Mouse (Mus musculus) kidney, postnatal 0 days (tissue): Measurements from ENCODE around the gene Cox5b. TPM values are rescaled to one million over a fixed set of nuclear protein-coding genes. Genes with fewer than 3 reads are reported as not detected.

ENCODE experiments used
- ATAC-seq: fragments of 200-750 bp; cut with Nextera tagmentation; replicated peaks from 2 replicates; pipeline ENCODE4 v1.8.0; 2017; ENCODE audit warnings: low read depth, moderate number of reproducible peaks, moderate TSS enrichment, moderate library complexity; ENCODE audit not compliant: low FRiP score
- DNase-seq: peaks from one replicate; pipeline ENCODE4 v3.0.0-alpha.2; 2016; ENCODE audit warnings: low spot score
- H3K27ac ChIP-seq: fragments of 300-500 bp; sonication (generic); 2 replicates; pipeline ENCODE4 v1.5.1; 2014; ENCODE audit warnings: mild to moderate bottlenecking
- H3K27me3 ChIP-seq: fragments of 300-500 bp; sonication (generic); 2 replicates; pipeline ENCODE4 v1.6.1; 2014; ENCODE audit warnings: low read length, mixed read lengths; ENCODE audit not compliant: insufficient read depth
- H3K36me3 ChIP-seq: fragments of 300-500 bp; sonication (generic); 2 replicates; pipeline ENCODE4 v1.6.1; 2014; ENCODE audit warnings: low read length, mixed read lengths; ENCODE audit not compliant: insufficient read depth
- H3K4me1 ChIP-seq: fragments of 300-500 bp; sonication (generic); replicated peaks from 2 replicates; pipeline ENCODE4 v1.6.1; 2014; ENCODE audit warnings: antibody characterized with exemption, low read length, mixed read lengths; ENCODE audit not compliant: insufficient read depth
- H3K4me2 ChIP-seq: fragments of 300-500 bp; sonication (generic); 2 replicates; pipeline ENCODE4 v1.6.1; 2014; ENCODE audit warnings: mild to moderate bottlenecking, low read length, moderate library complexity, mixed read lengths
- H3K4me3 ChIP-seq: fragments of 300-500 bp; sonication (generic); replicated peaks from 2 replicates; pipeline ENCODE4 v1.5.1; 2014; ENCODE audit warnings: low read depth, low read length
- H3K9ac ChIP-seq: fragments of 300-500 bp; sonication (generic); 2 replicates; pipeline ENCODE4 v1.6.1; 2014; ENCODE audit warnings: low read depth, low read length
- H3K9me3 ChIP-seq: fragments of 300-500 bp; sonication (generic); replicated peaks from 2 replicates; pipeline ENCODE4 v1.6.1; 2016; ENCODE audit warnings: low read length, inconsistent platforms, mixed read lengths
- CTCF ChIP-seq: IDR thresholded peaks from 2 replicates; pipeline ENCODE4 v1.5.1; 2016; ENCODE audit warnings: antibody characterized with exemption, low read depth, mild to moderate bottlenecking, moderate library complexity
- WGBS: fragments of 180-500 bp; shearing (Covaris S2); extraction: QIAGEN DNeasy Blood & Tissue Kit; methylation state at CpG from one replicate; pipeline ENCODE4 v1.1.7; 2014; 5-methylcytosine and 5-hydroxymethylcytosine counted together
- polyA plus RNA-seq: library from polyadenylated mRNA; unstranded; fragments of >200 nt; fragmentation: Nextera tagmentation; extraction: Ambion mirVana; gene quantifications from 2 replicates; pipeline ENCODE4 v1.2.1, GENCODE M21; 2015

Gene Cox5b
- polyA plus RNA-seq, 1 experiment from 2014 or later, result 1,147 TPM

GRCm38 (mm10) chr1:36670256-36670655, 21.0 kb upstream of the Cox5b start:
- ATAC-seq (no peak), DNase-seq (peak; percentile 47)
- no peak overlapping the region for H3K4me2 ChIP-seq
- no peaks in the 10 kb centered on the region for H3K9me3 ChIP-seq
- H3K27ac ChIP-seq, result no peak overlapping the region
- H3K9ac ChIP-seq, result no peak overlapping the region
- no peak for TF ChIP-seq CTCF
- 42% methylated on average over 4 of the region's 4 CpGs for WGBS
- H3K36me3 ChIP-seq, result no peaks in the 10 kb centered on the region
- no peak overlapping the region for H3K4me3 ChIP-seq
- no peaks in the 10 kb centered on the region for H3K27me3 ChIP-seq
- peaks cover 9% of the 10 kb centered on the region; the same call in 1 of the 2 replicates for H3K4me1 ChIP-seq

- no peak for TF ChIP-seq CTCF
- 92% methylated on average over 10 of the region's 10 CpGs for WGBS
- no peak for ATAC-seq
- Histone ChIP-seq H3K27me3 (no peaks in the 10 kb centered on the region), H3K4me2 (no peak overlapping the region), H3K4me3 (no peak overlapping the region), H3K36me3 (no peaks in the 10 kb centered on the region), H3K9me3 (no peaks in the 10 kb centered on the region), H3K4me1 (no peaks in the 10 kb centered on the region), H3K27ac (no peak overlapping the region), H3K9ac (no peak overlapping the region)
- no peak for DNase-seq
Observed at GRCm38 (mm10) chr1:36671260-36671659, 20.0 kb upstream of the Cox5b start.

GRCm38 (mm10) chr1:36672648-36673350, 18.4 kb upstream of the Cox5b start:
- no peak overlapping the region for H3K4me2 ChIP-seq
- H3K27me3 ChIP-seq, result no peaks in the 10 kb centered on the region
- no peaks in the 10 kb centered on the region for H3K9me3 ChIP-seq
- no peaks in the 10 kb centered on the region for H3K4me1 ChIP-seq
- H3K27ac ChIP-seq, result no peak overlapping the region
- no peaks in the 10 kb centered on the region for H3K36me3 ChIP-seq
- ATAC-seq (0 out of 2 replicates have a peak, but pooled peaks have one; percentile 36), DNase-seq (peak; percentile 68)
- TF ChIP-seq CTCF, result no peak
- H3K4me3 ChIP-seq, result no peak overlapping the region
- WGBS, result 49% methylated on average over 16 of the region's 16 CpGs
- no peak overlapping the region for H3K9ac ChIP-seq

- Histone ChIP-seq H3K36me3 (no peaks in the 10 kb centered on the region), H3K27me3 (no peaks in the 10 kb centered on the region), H3K4me2 (no peak overlapping the region), H3K4me1 (no peaks in the 10 kb centered on the region), H3K4me3 (no peak overlapping the region), H3K27ac (no peak overlapping the region), H3K9me3 (no peaks in the 10 kb centered on the region), H3K9ac (no peak overlapping the region)
- 2% methylated on average over 3 of the region's 3 CpGs for WGBS
- peak; percentile 73 for DNase-seq
- ATAC-seq, result no peak
- TF ChIP-seq CTCF, result no peak
Observed at GRCm38 (mm10) chr1:36674936-36675335, 16.3 kb upstream of the Cox5b start.

GRCm38 (mm10) chr1:36680893-36681292, 10.4 kb upstream of the Cox5b start:
- no peak for ATAC-seq
- TF ChIP-seq CTCF, result no peak
- no peak overlapping the region for H3K4me3 ChIP-seq
- no peaks in the 10 kb centered on the region for H3K36me3 ChIP-seq
- H3K4me2 ChIP-seq, result no peak overlapping the region
- H3K9me3 ChIP-seq, result no peaks in the 10 kb centered on the region
- WGBS, result 77% methylated on average over 7 of the region's 7 CpGs
- H3K4me1 ChIP-seq, result no peaks in the 10 kb centered on the region; the same call in 1 of the 2 replicates
- H3K27me3 ChIP-seq, result no peaks in the 10 kb centered on the region
- no peak overlapping the region for H3K27ac ChIP-seq
- DNase-seq, result no peak
- no peak overlapping the region for H3K9ac ChIP-seq

GRCm38 (mm10) chr1:36682620-36683355, 8.5 kb upstream of the Cox5b start, which contains the start of gene Fam178b:
Gene Fam178b, minus strand, starts transcription at chr1:36683183.
- ATAC-seq, result no peak
- WGBS, result 94% methylated on average over 39 of the region's 39 CpGs
- H3K4me1 ChIP-seq, result no peaks in the 10 kb centered on the region; the same call in 1 of the 2 replicates
- no peak within 1 kb of the TSS for H3K27ac ChIP-seq
- no peak for TF ChIP-seq CTCF
- no peak within 1 kb of the TSS for H3K9ac ChIP-seq
- no peak within 1 kb of the TSS for H3K4me2 ChIP-seq
- no peak for DNase-seq
- no peaks in the 10 kb centered on the region for H3K27me3 ChIP-seq
- no peaks in the 10 kb centered on the region for H3K9me3 ChIP-seq
- no peak within 1 kb of the TSS for H3K4me3 ChIP-seq
- no peaks in the 10 kb centered on the region for H3K36me3 ChIP-seq
